Mouse (Mus musculus) c-Kit-negative CD71-positive TER-119-positive erythroid progenitor cells, embryonic 14.5 days (primary cell): ENCODE data around the gene Cct4.
A peak's percentile ranks its signal among the peaks of the same experiment; 100 is the strongest.

Source experiments
- DNase-seq: peaks from one replicate; pipeline ENCODE4 v3.0.0-alpha.2; 2013; ENCODE audit warnings: low read depth, low spot score

The Cct4 gene

GRCm38 (mm10) chr11:22990393-22991126, at the start of gene Cct4:
TSS of gene Cct4 (plus strand) at chr11:22990519.
- peak; percentile 78 for DNase-seq

GRCm38 (mm10) chr11:22949101-22949500, 41.2 kb upstream of the Cct4 start:
- no peak for DNase-seq

- no peak for DNase-seq
These were observed 40.2 kb upstream of the Cct4 start for GRCm38 (mm10) chr11:22950131-22950530.

- no peak for DNase-seq
These were observed 37.7 kb upstream of the Cct4 start for GRCm38 (mm10) chr11:22952668-22953067.

GRCm38 (mm10) chr11:22956346-22956745, 34.0 kb upstream of the Cct4 start:
- DNase-seq = no peak

- no peak for DNase-seq
These were observed 33.5 kb upstream of the Cct4 start for GRCm38 (mm10) chr11:22956830-22957229.

- DNase-seq = no peak
These were observed 32.4 kb upstream of the Cct4 start for GRCm38 (mm10) chr11:22957791-22958374.

- DNase-seq = no peak
These were observed 28.2 kb upstream of the Cct4 start for GRCm38 (mm10) chr11:22962101-22962500.

GRCm38 (mm10) chr11:22964401-22964800, 25.9 kb upstream of the Cct4 start:
- no peak for DNase-seq

- no peak for DNase-seq
These were observed 24.8 kb upstream of the Cct4 start for GRCm38 (mm10) chr11:22965503-22965902.

- DNase-seq = no peak
These were observed 20.8 kb upstream of the Cct4 start for GRCm38 (mm10) chr11:22969486-22969885.

- no peak for DNase-seq
These were observed 19.8 kb upstream of the Cct4 start for GRCm38 (mm10) chr11:22970546-22970945.

GRCm38 (mm10) chr11:22971835-22972709, 18.2 kb upstream of the Cct4 start, which contains the start of gene Zrsr1:
TSS of gene Zrsr1 (plus strand) at chr11:22972005.
- peak; percentile 67 for DNase-seq

GRCm38 (mm10) chr11:22972746-22973526, 17.4 kb upstream of the Cct4 start:
- DNase-seq = peak; percentile 83

- DNase-seq = no peak
These were observed 16.7 kb upstream of the Cct4 start for GRCm38 (mm10) chr11:22973599-22973998.

- no peak for DNase-seq
These were observed 12.1 kb upstream of the Cct4 start for GRCm38 (mm10) chr11:22978215-22978614.

- no peak for DNase-seq
These were observed 11.6 kb upstream of the Cct4 start for GRCm38 (mm10) chr11:22978711-22979110.

GRCm38 (mm10) chr11:22979221-22979620, 11.1 kb upstream of the Cct4 start:
- DNase-seq = no peak

- DNase-seq = no peak
These were observed 9.3 kb upstream of the Cct4 start for GRCm38 (mm10) chr11:22981041-22981440.

GRCm38 (mm10) chr11:22981543-22981950, 8.8 kb upstream of the Cct4 start:
- DNase-seq = no peak

GRCm38 (mm10) chr11:22981984-22982757, 8.1 kb upstream of the Cct4 start, which contains the start of the genes Gm28048 and Commd1:
TSS of gene Gm28048 (minus strand) at chr11:22982090.
TSS of gene Commd1 (minus strand) at chr11:22982382.
- peak; percentile 87 for DNase-seq
